In genomic region chr17:12721118-12721886, GRCm38 (mm10) we compare ENCODE assay signal across 14 mouse cellular contexts. TPM values are rescaled to one million over a fixed set of nuclear protein-coding genes. Genes with fewer than 3 reads are reported as not detected.
DNase-seq lines count a peak whose midpoint lies in the region; ATAC-seq and TF ChIP-seq lines count a peak whose summit lies in the region.
"Had no signal": no experiment of that assay in that cellular context is flagged by ENCODE, and none has a peak within 500 bp of the region (broad histone marks: within the 10 kb centered on the region; RNA-seq: fewer than 3 reads in every experiment).

No protein-coding gene starts in this region.

- no peak overlapping the region for H3K4me3 ChIP-seq in kidney, embryonic 14.5 days (ENCODE audit: low read length)
- no peak overlapping the region for H3K4me3 ChIP-seq in lung, postnatal 0 days (ENCODE audit: low read depth, low read length)
- no peak overlapping the region for H3K4me3 ChIP-seq in lung, adult 2 months (replicated peaks; ENCODE audit: extremely low read depth, low read depth, low read length)
- H3K4me3 ChIP-seq: neural tube, embryonic 13.5 days had no signal

- H3K4me2 ChIP-seq in kidney, embryonic 14.5 days (replicated peaks; ENCODE audit: low read depth, low read length): no peak overlapping the region
- no peak overlapping the region for H3K4me2 ChIP-seq in lung, postnatal 0 days (replicated peaks; ENCODE audit: low read depth, low read length)
- H3K4me2 ChIP-seq: neural tube, embryonic 13.5 days had no signal

- H3K27ac ChIP-seq in kidney, embryonic 14.5 days (ENCODE audit: low read depth, low read length): peak overlapping the region; percentile 52; the same call in 1 of the 2 replicates
- H3K27ac ChIP-seq in lung, postnatal 0 days (ENCODE audit: low read length): no peak overlapping the region
- H3K27ac ChIP-seq: neural tube, embryonic 13.5 days had no signal

- 66% methylated on average over 5 of the region's 5 CpGs for WGBS in kidney, embryonic 14.5 days
- whole genome bisulfite sequencing in lung, postnatal 0 days: 66% methylated on average over 5 of the region's 5 CpGs
- 56% methylated on average over 5 of the region's 5 CpGs for WGBS in lung, adult 2 months

- peak; percentile 18 to 22 for DNase-seq in heart, adult 18-20 months
- no peak for DNase-seq in heart, postnatal 4 days
- DNase-seq in kidney, postnatal 25 days: no peak
- DNase-seq in lung, postnatal 0 days (ENCODE audit: low spot score): peak; percentile 31
- no peak for DNase-seq in lung, adult 2 months
- no peak for DNase-seq in layer of hippocampus, postnatal 10 days (ENCODE audit: low spot score in 2 of 2)
- DNase-seq: lung, postnatal 10 days; thymus, adult 18-20 months had no signal

- no peak for ATAC-seq in kidney, embryonic 14.5 days (ENCODE audit: low FRiP score, low TSS enrichment)
- no peak; the same call in 1 of the 2 replicates for ATAC-seq in lung, postnatal 0 days
- ATAC-seq: forebrain, embryonic 16.5 days had no signal

- no peak overlapping the region for H3K9ac ChIP-seq in kidney, embryonic 14.5 days (ENCODE audit: low read depth, low read length)
- no peak overlapping the region for H3K9ac ChIP-seq in lung, postnatal 0 days (replicated peaks; ENCODE audit: low read depth)
- H3K9ac ChIP-seq: neural tube, embryonic 13.5 days had no signal

- no peak for TF ChIP-seq POLR2A in lung, adult 2 months (IDR thresholded peaks at IDR 0.05; ENCODE audit: borderline replicate concordance, extremely low read depth, low read depth, low read length)

- TF ChIP-seq CTCF in lung, postnatal 0 days (IDR thresholded peaks at IDR 0.05): no peak
- no peak for TF ChIP-seq CTCF in lung, adult 2 months (IDR thresholded peaks at IDR 0.05; ENCODE audit: insufficient read depth, low read length)

- peaks cover 36% of the 10 kb centered on the region for H3K4me1 ChIP-seq in kidney, embryonic 14.5 days (ENCODE audit: control insufficient read depth, insufficient read depth, low read length)
- H3K4me1 ChIP-seq in lung, postnatal 0 days (ENCODE audit: insufficient read depth, low read depth, low read length): peaks cover 22% of the 10 kb centered on the region
- peaks cover 28% of the 10 kb centered on the region for H3K4me1 ChIP-seq in lung, adult 2 months (ENCODE audit: control insufficient read depth, insufficient read depth, low read length)

- peaks cover 45% of the 10 kb centered on the region for H3K36me3 ChIP-seq in kidney, embryonic 14.5 days (ENCODE audit: control insufficient read depth, insufficient read depth, low read length)
- H3K36me3 ChIP-seq in lung, postnatal 0 days (ENCODE audit: insufficient read depth, low read length): peaks cover 3% of the 10 kb centered on the region; the same call in 1 of the 2 replicates

- H3K27me3 ChIP-seq in kidney, embryonic 14.5 days (ENCODE audit: control insufficient read depth, insufficient read depth, low read length): no peaks in the 10 kb centered on the region
- no peaks in the 10 kb centered on the region for H3K27me3 ChIP-seq in lung, postnatal 0 days (replicated peaks; ENCODE audit: insufficient read depth, low read length)
- H3K27me3 ChIP-seq: neural tube, embryonic 13.5 days had no signal

- peak; percentile 79 for TF ChIP-seq EP300 in lung, postnatal 0 days (IDR thresholded peaks at IDR 0.05)

- no peaks in the 10 kb centered on the region for H3K9me3 ChIP-seq in kidney, embryonic 14.5 days (ENCODE audit: control insufficient read depth, low read length)
- no peaks in the 10 kb centered on the region for H3K9me3 ChIP-seq in lung, postnatal 0 days (ENCODE audit: low read length)
- H3K9me3 ChIP-seq: neural tube, embryonic 13.5 days had no signal

RNA-seq across cellular contexts. Expression of gene Slc22a1, which starts 45.7 kb away (rescaled TPM):
- total RNA-seq in heart, adult 18-20 months (2021): 10 to 100 TPM; 12.1 to 17.8 TPM
- 10 to 100 TPM; 10.3 to 13.9 TPM for total RNA-seq in heart, postnatal 4 days (2021)
- 0.63 and 1.2 TPM in 2 replicates for polyA plus RNA-seq in kidney, embryonic 14.5 days (2014; fragmentation: Nextera tagmentation; extraction: Ambion mirVana)
- 1.6 and 3.2 TPM in 2 replicates for polyA plus RNA-seq in lung, postnatal 0 days (2015; fragmentation: Nextera tagmentation; extraction: Ambion mirVana)
- polyA plus RNA-seq in lung, adult 2 months (2012; rRNA removed): 0.43 and 1.7 TPM in 2 replicates
- total RNA-seq in layer of hippocampus, postnatal 10 days (2021): 1 to 10 TPM in 1 of 2 experiments, not detected in 1; 1.9 TPM
- total RNA-seq: monocyte, adult 5-6 weeks had no signal
- polyA plus RNA-seq: forebrain, embryonic 16.5 days; hindbrain, embryonic 11.5 days; limb, embryonic 11.5 days; neural tube, embryonic 13.5 days had no signal

RNA-seq across cellular contexts. Expression of gene Igf2r, which starts 48.2 kb away (rescaled TPM):
- 100 to 1,000 TPM; 111 to 115 TPM for total RNA-seq in heart, adult 18-20 months (2021)
- 100 to 1,000 TPM; 318 TPM for total RNA-seq in heart, postnatal 4 days (2021)
- polyA plus RNA-seq in kidney, embryonic 14.5 days (2014; fragmentation: Nextera tagmentation; extraction: Ambion mirVana): 20.7 and 37.8 TPM in 2 replicates
- 26.7 and 27.9 TPM in 2 replicates for polyA plus RNA-seq in lung, postnatal 0 days (2015; fragmentation: Nextera tagmentation; extraction: Ambion mirVana)
- 26.8 and 27.5 TPM in 2 replicates for polyA plus RNA-seq in lung, adult 2 months (2012; rRNA removed)
- total RNA-seq in layer of hippocampus, postnatal 10 days (2021): 10 to 100 TPM; 25.5 to 27.7 TPM

Comparison
In these comparisons a context has a peak if more than half of its experiments do, and no peak if none do; other contexts are left out.
1. DNase-seq: peak in heart, adult 18-20 months (2 of 2) and lung, postnatal 0 days (single experiment); none in heart, postnatal 4 days (single experiment), kidney, postnatal 25 days (0 of 2), lung, adult 2 months (single experiment) and layer of hippocampus, postnatal 10 days (0 of 2).